Mouse (Mus musculus) central nervous system, embryonic 11.5 days (tissue): Measurements from ENCODE around the gene Pknox2. TPM values are rescaled to one million over a fixed set of nuclear protein-coding genes. Genes with fewer than 3 reads are reported as not detected.

ENCODE experiments used
- polyA plus RNA-seq: library from polyadenylated mRNA; depleted of rRNA; stranded (reverse); fragments of >200 nt; gene quantifications from 2 replicates; pipeline ENCODE4 v1.2.3, GENCODE M21; 2012; rRNA removed

Pknox2 gene
- 24.4 and 30.3 TPM in 2 replicates for polyA plus RNA-seq

GRCm38 (mm10) chr9:37147359-37147685 lies at the start of gene Pknox2:
Gene Pknox2, minus strand, starts transcription at chr9:37147407.

Other genes starting within 250 kb of the Pknox2 start
- 5.8 and 7.0 TPM in 2 replicates for gene Tmem218, start 60.8 kb upstream of the Pknox2 start, polyA plus RNA-seq
- 1.2 and 2.1 TPM in 2 replicates for gene Slc37a2, start 108.3 kb upstream of the Pknox2 start, polyA plus RNA-seq
- 3.3 and 4.1 TPM in 2 replicates for gene Ccdc15, start 201.0 kb upstream of the Pknox2 start, polyA plus RNA-seq
- 0.04 and 0.07 TPM in 2 replicates for gene Hepacam, start 219.9 kb upstream of the Pknox2 start, polyA plus RNA-seq